Mouse (Mus musculus): ENCODE data around the gene Cfap157. TPM values are rescaled to one million over a fixed set of nuclear protein-coding genes. Genes with fewer than 3 reads are reported as not detected.

Gene Cfap157
- polyA plus RNA-seq, 1 experiment from 2014 or later: 0.16 TPM

DNA sequence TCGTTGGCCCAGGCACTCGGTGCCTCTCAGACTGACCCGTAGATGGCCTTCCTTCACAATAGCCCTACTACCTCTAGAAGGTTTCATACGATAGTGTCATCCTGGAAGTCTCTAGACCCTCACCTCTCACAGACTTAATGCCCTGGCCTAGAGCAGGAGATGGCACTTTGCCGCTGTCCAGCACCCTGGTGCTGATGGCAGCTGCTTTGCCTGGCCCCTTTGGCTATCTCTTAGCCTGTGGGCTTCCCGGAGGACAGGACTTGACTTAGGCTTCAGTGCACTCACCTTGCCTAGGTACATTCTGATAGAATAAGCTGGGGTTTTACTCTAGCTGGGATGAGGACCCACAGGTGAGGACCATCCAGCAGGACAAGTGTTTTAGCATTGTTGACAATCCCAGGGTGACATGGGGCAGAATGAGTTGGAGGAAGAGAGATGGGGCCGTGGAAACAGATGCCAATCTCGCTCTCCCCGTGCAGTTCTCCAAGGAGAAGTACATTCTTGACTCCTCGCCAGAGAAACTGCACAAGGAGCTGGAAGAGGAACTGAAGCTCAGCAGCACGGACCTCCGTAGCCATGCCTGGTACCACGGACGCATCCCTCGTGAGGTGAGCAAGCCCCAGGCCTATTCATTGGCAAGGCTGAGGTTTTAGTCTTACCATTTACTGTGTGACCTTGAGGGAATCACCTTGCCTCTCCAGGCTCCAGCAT, 39.8 kb downstream of the Cfap157 start:
- Histone ChIP-seq H3K4me3 (no peak overlapping the region), H3K4me1 (replicated peaks) (peaks cover 18% of the 10 kb centered on the region), H3K9me3 (replicated peaks) (no peaks in the 10 kb centered on the region), H3K9ac (no peak overlapping the region), H3K27me3 (peaks cover 36% of the 10 kb centered on the region), H3K4me2 (no peak overlapping the region), H3K36me3 (peaks cover 11% of the 10 kb centered on the region; the same call in 1 of the 2 replicates), H3K27ac (no peak overlapping the region)
- 64% methylated on average over 15 of the region's 15 CpGs for WGBS
- no peak for ATAC-seq (replicated peaks; ENCODE audit: insufficient number of reproducible peaks, insufficient read depth, low FRiP score, low read depth)

- Histone ChIP-seq H3K27ac (no peak overlapping the region), H3K9ac (no peak overlapping the region)
- WGBS: 33% methylated on average over 18 of the region's 18 CpGs
These were observed 42.1 kb downstream of the Cfap157 start for GRCm38 (mm10) chr2:32742173-32742531.

DNA sequence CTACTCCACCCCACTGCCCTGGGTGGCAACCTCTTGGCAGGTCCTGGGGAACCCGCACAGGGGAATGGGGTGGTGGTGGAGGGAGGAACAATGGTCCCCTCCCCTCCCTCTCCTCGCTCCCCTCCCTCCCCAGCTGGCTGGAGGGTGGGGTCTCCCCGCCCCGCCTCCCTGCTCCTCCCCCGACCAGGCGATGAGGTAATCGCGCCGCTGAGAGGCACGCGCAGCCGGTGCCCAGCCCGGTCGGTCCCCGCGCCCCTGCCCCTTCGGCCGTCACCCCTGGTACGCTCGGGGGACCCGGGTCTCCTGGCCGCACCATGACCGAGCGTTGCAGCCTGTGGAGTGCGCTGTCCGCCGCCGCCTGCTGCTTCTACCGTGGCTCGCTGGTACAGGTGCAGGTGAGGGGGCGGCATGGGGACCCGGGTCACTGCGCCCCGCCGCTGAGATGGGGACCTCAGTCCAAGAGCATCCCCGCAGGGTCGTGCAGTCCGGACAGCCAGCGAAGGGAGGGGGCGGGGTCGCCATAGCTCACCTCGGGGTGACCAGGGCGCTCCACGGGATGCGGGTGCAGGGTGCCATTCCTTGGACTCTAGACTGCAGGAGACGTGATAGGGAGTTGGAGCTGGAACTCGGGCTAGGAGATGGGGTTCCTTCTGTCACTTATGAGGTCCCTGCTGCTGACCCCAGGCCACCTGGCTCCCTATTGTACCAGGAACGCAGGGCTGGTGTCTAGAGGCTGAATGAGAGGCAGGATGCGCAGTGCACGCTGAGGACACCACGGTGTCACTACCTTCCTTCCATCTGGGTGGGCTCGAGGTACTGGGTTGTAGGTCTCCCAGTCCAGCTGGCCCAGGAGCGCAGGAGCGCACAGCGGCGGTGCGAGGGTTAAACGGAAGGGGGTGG, 42.7 kb downstream of the Cfap157 start:
- H3K4me1 ChIP-seq (replicated peaks): peaks cover 23% of the 10 kb centered on the region
- 11% methylated on average over 44 of the region's 58 CpGs for WGBS
- H3K27ac ChIP-seq: no peak overlapping the region
- H3K9ac ChIP-seq: peak overlapping the region; percentile 41; the same call in 1 of the 2 replicates
- H3K9me3 ChIP-seq (replicated peaks): no peaks in the 10 kb centered on the region
- H3K4me3 ChIP-seq: peak overlapping the region; percentile 48
- peak; percentile 48; the same call in 1 of the 2 replicates for ATAC-seq (replicated peaks; ENCODE audit: insufficient number of reproducible peaks, insufficient read depth, low FRiP score, low read depth)
- H3K27me3 ChIP-seq: peaks cover 36% of the 10 kb centered on the region
- peaks cover 4% of the 10 kb centered on the region; the same call in 1 of the 2 replicates for H3K36me3 ChIP-seq
- H3K4me2 ChIP-seq: peak overlapping the region; percentile 69

More at GRCm38 (mm10) chr2:32742173-32742531, 42.1 kb downstream of the Cfap157 start:
- H3K9me3 ChIP-seq (replicated peaks): no peaks in the 10 kb centered on the region
- no peak for ATAC-seq (replicated peaks; ENCODE audit: insufficient number of reproducible peaks, insufficient read depth, low FRiP score, low read depth)
- peak overlapping the region; percentile 48; the same call in 1 of the 2 replicates for H3K4me3 ChIP-seq
- H3K4me2 ChIP-seq: peak overlapping the region; percentile 69
- H3K36me3 ChIP-seq: peaks cover 7% of the 10 kb centered on the region; the same call in 1 of the 2 replicates
- H3K27me3 ChIP-seq: peaks cover 36% of the 10 kb centered on the region
- H3K4me1 ChIP-seq (replicated peaks): peaks cover 21% of the 10 kb centered on the region

DNA sequence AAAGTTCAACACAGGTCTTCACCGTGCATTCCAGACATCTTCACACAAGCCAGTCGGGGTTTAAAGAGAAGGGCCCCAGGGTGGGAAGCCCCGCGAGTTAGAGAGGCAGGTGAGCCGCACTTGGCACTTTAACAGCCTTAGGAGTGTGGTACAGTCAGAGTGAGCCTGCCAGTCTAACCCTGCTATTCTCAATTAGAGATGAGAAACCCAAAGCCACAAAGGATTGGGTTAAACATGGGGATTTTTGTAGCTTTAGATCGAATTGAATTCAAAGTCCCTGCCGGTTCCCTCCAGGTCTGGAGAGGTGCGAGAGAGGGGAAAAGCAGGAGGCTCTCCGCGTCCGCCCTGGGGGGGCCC, 43.3 kb downstream of the Cfap157 start, which contains the start of gene 6330409D20Rik:
TSS of gene 6330409D20Rik (minus strand) at position 101 of the 357 bp plus-strand sequence.
- Histone ChIP-seq H3K4me2 (peak within 1 kb of the TSS; percentile 69), H3K9me3 (replicated peaks) (no peaks in the 10 kb centered on the region), H3K4me1 (replicated peaks) (peaks cover 28% of the 10 kb centered on the region), H3K9ac (peak within 1 kb of the TSS; percentile 41; the same call in 1 of the 2 replicates), H3K27ac (no peak within 1 kb of the TSS), H3K4me3 (peak within 1 kb of the TSS; percentile 48), H3K27me3 (peaks cover 36% of the 10 kb centered on the region), H3K36me3 (peaks cover under 1% of the 10 kb centered on the region; the same call in 1 of the 2 replicates)
- ATAC-seq (replicated peaks; ENCODE audit: insufficient number of reproducible peaks, insufficient read depth, low FRiP score, low read depth): no peak; the same call in 1 of the 2 replicates
- WGBS: 12% methylated on average over 11 of the region's 11 CpGs

GRCm38 (mm10) chr2:32739311-32739710, 44.9 kb downstream of the Cfap157 start:
- ATAC-seq (replicated peaks; ENCODE audit: insufficient number of reproducible peaks, insufficient read depth, low FRiP score, low read depth): no peak
- peaks cover 36% of the 10 kb centered on the region for H3K27me3 ChIP-seq
- no peak overlapping the region for H3K27ac ChIP-seq
- H3K9me3 ChIP-seq (replicated peaks): no peaks in the 10 kb centered on the region
- H3K4me3 ChIP-seq: no peak overlapping the region
- no peak overlapping the region for H3K9ac ChIP-seq
- peaks cover 42% of the 10 kb centered on the region for H3K4me1 ChIP-seq (replicated peaks)
- no peaks in the 10 kb centered on the region for H3K36me3 ChIP-seq
- no peak overlapping the region for H3K4me2 ChIP-seq
- 60% methylated on average over 4 of the region's 4 CpGs for WGBS

GRCm38 (mm10) chr2:32737008-32737407, 47.2 kb downstream of the Cfap157 start:
- Histone ChIP-seq H3K27me3 (peaks cover 21% of the 10 kb centered on the region), H3K9me3 (replicated peaks) (no peaks in the 10 kb centered on the region), H3K4me2 (no peak overlapping the region), H3K4me1 (replicated peaks) (peaks cover 48% of the 10 kb centered on the region), H3K36me3 (no peaks in the 10 kb centered on the region), H3K4me3 (no peak overlapping the region), H3K9ac (no peak overlapping the region), H3K27ac (no peak overlapping the region)
- 59% methylated on average over 6 of the region's 6 CpGs for WGBS
- no peak for ATAC-seq (replicated peaks; ENCODE audit: insufficient number of reproducible peaks, insufficient read depth, low FRiP score, low read depth)

GRCm38 (mm10) chr2:32736306-32736829, 47.9 kb downstream of the Cfap157 start:
- Histone ChIP-seq H3K9ac (no peak overlapping the region), H3K27ac (peak overlapping the region; percentile 34; the same call in 1 of the 2 replicates), H3K36me3 (no peaks in the 10 kb centered on the region), H3K9me3 (replicated peaks) (no peaks in the 10 kb centered on the region), H3K4me3 (no peak overlapping the region), H3K4me2 (no peak overlapping the region), H3K4me1 (replicated peaks) (peaks cover 47% of the 10 kb centered on the region), H3K27me3 (peaks cover 15% of the 10 kb centered on the region)
- ATAC-seq (replicated peaks; ENCODE audit: insufficient number of reproducible peaks, insufficient read depth, low FRiP score, low read depth): no peak
- 38% methylated on average over 3 of the region's 3 CpGs for WGBS

- H3K27me3 ChIP-seq: peaks cover 4% of the 10 kb centered on the region; the same call in 1 of the 2 replicates
- H3K27ac ChIP-seq: peak overlapping the region; percentile 79
- no peaks in the 10 kb centered on the region for H3K36me3 ChIP-seq
- H3K4me1 ChIP-seq (replicated peaks): peaks cover 52% of the 10 kb centered on the region
- 44% methylated on average over 4 of the region's 4 CpGs for WGBS
- 0 out of 2 replicates have a peak overlapping the region, but pooled peaks have one; percentile 10 for H3K4me2 ChIP-seq
- ATAC-seq (replicated peaks; ENCODE audit: insufficient number of reproducible peaks, insufficient read depth, low FRiP score, low read depth): peak; percentile 67
- no peaks in the 10 kb centered on the region for H3K9me3 ChIP-seq (replicated peaks)
- no peak overlapping the region for H3K9ac ChIP-seq
- H3K4me3 ChIP-seq: no peak overlapping the region
These were observed 49.3 kb downstream of the Cfap157 start for GRCm38 (mm10) chr2:32734933-32735332.

- Histone ChIP-seq H3K9ac (no peak overlapping the region), H3K4me2 (0 out of 2 replicates have a peak overlapping the region, but pooled peaks have one; percentile 10), H3K9me3 (replicated peaks) (no peaks in the 10 kb centered on the region), H3K27ac (peak overlapping the region; percentile 79), H3K4me1 (replicated peaks) (peaks cover 52% of the 10 kb centered on the region), H3K4me3 (no peak overlapping the region), H3K36me3 (no peaks in the 10 kb centered on the region), H3K27me3 (no peaks in the 10 kb centered on the region)
- no peak; the same call in 1 of the 2 replicates for ATAC-seq (replicated peaks; ENCODE audit: insufficient number of reproducible peaks, insufficient read depth, low FRiP score, low read depth)
- WGBS: 44% methylated on average over 4 of the region's 4 CpGs
These were observed 49.7 kb downstream of the Cfap157 start for GRCm38 (mm10) chr2:32734480-32734879.

- no peak overlapping the region for H3K9ac ChIP-seq
- H3K4me1 ChIP-seq (replicated peaks): peaks cover 59% of the 10 kb centered on the region
- no peaks in the 10 kb centered on the region for H3K36me3 ChIP-seq
- ATAC-seq (replicated peaks; ENCODE audit: insufficient number of reproducible peaks, insufficient read depth, low FRiP score, low read depth): no peak
- no peak overlapping the region for H3K4me2 ChIP-seq
- no peak overlapping the region for H3K4me3 ChIP-seq
- H3K9me3 ChIP-seq (replicated peaks): no peaks in the 10 kb centered on the region
- H3K27me3 ChIP-seq: no peaks in the 10 kb centered on the region
- H3K27ac ChIP-seq: peak overlapping the region; percentile 18; the same call in 1 of the 2 replicates
- WGBS: 74% methylated on average over 6 of the region's 6 CpGs
These were observed 51.5 kb downstream of the Cfap157 start for GRCm38 (mm10) chr2:32732695-32733094.

DNA sequence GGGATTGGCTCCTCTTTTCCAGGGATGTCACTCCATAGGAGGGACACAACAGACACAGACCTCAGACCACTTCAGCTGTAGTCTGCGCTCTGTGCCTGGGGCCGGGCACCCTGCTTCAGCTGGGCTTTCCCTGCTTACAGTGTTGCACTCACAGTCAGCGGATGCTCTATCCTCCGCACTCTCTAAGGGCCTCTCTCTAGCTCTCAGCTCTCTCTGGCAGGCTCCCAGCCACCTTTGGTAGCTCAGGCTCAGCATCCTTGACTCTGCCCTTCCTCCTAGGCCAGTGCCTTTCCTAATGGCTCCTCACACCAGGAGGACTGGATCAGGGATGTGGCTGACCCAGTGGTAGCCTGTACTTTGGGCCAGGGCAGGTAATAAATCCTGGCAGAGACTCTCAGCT, 52.3 kb downstream of the Cfap157 start:
- no peak for ATAC-seq (replicated peaks; ENCODE audit: insufficient number of reproducible peaks, insufficient read depth, low FRiP score, low read depth)
- Histone ChIP-seq H3K27ac (peak overlapping the region; percentile 76), H3K4me3 (no peak overlapping the region), H3K36me3 (no peaks in the 10 kb centered on the region), H3K4me2 (peak overlapping the region; percentile 74), H3K9ac (peak overlapping the region; percentile 38; the same call in 1 of the 2 replicates), H3K27me3 (no peaks in the 10 kb centered on the region), H3K4me1 (replicated peaks) (peaks cover 62% of the 10 kb centered on the region), H3K9me3 (replicated peaks) (no peaks in the 10 kb centered on the region)
- WGBS: 50% methylated on average over 4 of the region's 4 CpGs
